ENCODE assay signal across 16 mouse cellular contexts in genomic region chr10:103860890-103861289, GRCm38 (mm10).
"Had no signal": no experiment of that assay in that cellular context is flagged by ENCODE, and none has a peak within 500 bp of the region (broad histone marks: within the 10 kb centered on the region; RNA-seq: fewer than 3 reads in every experiment).

No protein-coding gene starts in this region.

- DNase-seq: retina, postnatal 1 day; right cerebral cortex, adult 18-20 months; right cerebral cortex, postnatal 14 days; right cerebral cortex, postnatal 25 days; right cerebral cortex, postnatal 4 days; spleen, adult 18-20 months; thymus, adult 18-20 months; thymus, adult 2 months; thymus, postnatal 14 days; thymus, postnatal 25 days; thymus, postnatal 36 days; thymus, postnatal 4 days had no signal

- H3K9ac ChIP-seq: neural tube, embryonic 13.5 days; neural tube, embryonic 15.5 days; stomach, embryonic 15.5 days had no signal

- H3K27ac ChIP-seq: neural tube, embryonic 13.5 days; neural tube, embryonic 15.5 days; stomach, embryonic 15.5 days; stomach, postnatal 0 days had no signal

- H3K4me3 ChIP-seq: neural tube, embryonic 13.5 days; neural tube, embryonic 15.5 days; stomach, embryonic 15.5 days had no signal

- H3K4me2 ChIP-seq: neural tube, embryonic 13.5 days; neural tube, embryonic 15.5 days; stomach, embryonic 15.5 days had no signal

- H3K9me3 ChIP-seq: neural tube, embryonic 13.5 days; neural tube, embryonic 15.5 days; stomach, embryonic 15.5 days had no signal

- H3K4me1 ChIP-seq: neural tube, embryonic 13.5 days; neural tube, embryonic 15.5 days; stomach, embryonic 15.5 days had no signal

- H3K27me3 ChIP-seq: neural tube, embryonic 13.5 days; neural tube, embryonic 15.5 days; stomach, embryonic 15.5 days had no signal

- H3K36me3 ChIP-seq: neural tube, embryonic 13.5 days; neural tube, embryonic 15.5 days; stomach, embryonic 15.5 days had no signal
